Mouse (Mus musculus) megakaryocyte, embryonic 14.5 days (primary cell): Measurements from ENCODE around the gene 2810004N23Rik. TPM values are rescaled to one million over a fixed set of nuclear protein-coding genes. Genes with fewer than 3 reads are reported as not detected.
A peak's percentile ranks its signal among the peaks of the same experiment; 100 is the strongest.
"Not testable (repeated sequence)": the region's sequence is repeated elsewhere in the genome, so short reads cannot be mapped to it uniquely, and the experiment has no call there.

Source experiments
- H3K27me3 ChIP-seq: replicated peaks from 2 replicates; pipeline ENCODE3; 2012; ENCODE audit warnings: inconsistent platforms
- H3K36me3 ChIP-seq: replicated peaks from 2 replicates; pipeline ENCODE3; 2012; ENCODE audit warnings: low read length, inconsistent platforms, mixed read lengths
- H3K4me1 ChIP-seq: 2 replicates; pipeline ENCODE4 v1.6.1; 2012; ENCODE audit warnings: inconsistent platforms
- H3K4me3 ChIP-seq: replicated peaks from 2 replicates; pipeline ENCODE3; 2012; ENCODE audit warnings: moderate library complexity, mild to moderate bottlenecking, inconsistent platforms
- H3K9me3 ChIP-seq: 2 replicates; pipeline ENCODE4 v1.6.1; 2012; ENCODE audit warnings: inconsistent platforms
- FLI1 ChIP-seq: IDR thresholded peaks from 2 replicates; pipeline ENCODE4 v1.6.1; 2012; ENCODE audit warnings: low read length, inconsistent platforms, mixed read lengths
- GATA1 ChIP-seq: IDR thresholded peaks from 3 replicates; pipeline ENCODE4 v1.6.1; 2012; ENCODE audit warnings: mixed read lengths, low read length, inconsistent platforms, borderline replicate concordance
- polyA plus RNA-seq: library from polyadenylated mRNA; stranded (reverse); fragments of >175 nt; gene quantifications from 2 replicates; pipeline ENCODE4 v1.2.3, GENCODE M21; 2012; ENCODE audit warnings: low replicate concordance; ENCODE audit not compliant: insufficient read depth

2810004N23Rik gene
- polyA plus RNA-seq, 1 experiment: 25.4 TPM

DNA sequence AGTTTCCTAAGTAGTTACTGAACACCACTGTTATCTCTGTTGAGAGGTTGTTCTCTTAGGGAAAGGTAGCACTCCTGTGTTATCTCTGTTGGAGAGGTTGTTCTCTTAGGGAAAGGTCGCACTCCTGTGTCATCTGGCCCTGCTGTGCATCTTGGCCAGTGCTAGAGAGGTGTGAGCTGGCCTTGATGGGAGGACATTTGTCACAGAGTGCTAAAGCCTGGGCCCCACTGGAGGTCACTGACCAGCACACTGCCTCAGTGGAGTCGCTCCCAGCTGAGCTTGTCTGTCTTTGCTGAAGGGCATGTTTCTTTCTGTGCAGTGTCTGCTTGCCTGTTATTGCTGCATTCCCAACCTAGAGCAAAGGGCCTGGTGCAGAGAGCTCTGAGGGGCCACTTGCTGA is 4.2 kb upstream of the 2810004N23Rik start:
- Histone ChIP-seq H3K9me3 (no peaks in the 10 kb centered on the region), H3K4me3 (no peak overlapping the region), H3K36me3 (peaks cover 49% of the 10 kb centered on the region), H3K4me1 (peaks cover 80% of the 10 kb centered on the region), H3K27me3 (no peaks in the 10 kb centered on the region)
- TF ChIP-seq GATA1: no peak
- no peak for TF ChIP-seq FLI1

DNA sequence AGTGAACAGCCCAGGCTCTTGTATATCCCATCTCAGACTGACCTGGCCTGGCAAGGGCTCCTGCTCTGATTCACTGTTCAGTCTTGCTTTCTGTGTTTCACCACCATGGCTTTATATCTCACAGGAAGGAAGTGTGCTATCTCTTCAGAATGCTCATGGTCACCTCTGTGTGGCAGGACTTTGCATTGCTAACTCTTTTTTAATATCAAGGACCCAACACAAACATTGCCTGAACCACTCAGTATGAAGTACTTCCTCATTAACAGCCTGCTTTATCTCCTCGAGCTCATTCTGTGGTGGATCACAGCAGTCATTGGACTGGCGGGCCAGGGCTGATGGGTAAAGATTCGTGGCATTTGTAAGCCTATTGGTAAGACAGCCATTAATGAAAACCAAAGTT is 3.7 kb upstream of the 2810004N23Rik start:
- Histone ChIP-seq H3K4me1 (peaks cover 79% of the 10 kb centered on the region), H3K9me3 (no peaks in the 10 kb centered on the region), H3K36me3 (peaks cover 45% of the 10 kb centered on the region), H3K27me3 (no peaks in the 10 kb centered on the region), H3K4me3 (peak overlapping the region; percentile 54)
- TF ChIP-seq GATA1 (no peak), FLI1 (no peak)

DNA sequence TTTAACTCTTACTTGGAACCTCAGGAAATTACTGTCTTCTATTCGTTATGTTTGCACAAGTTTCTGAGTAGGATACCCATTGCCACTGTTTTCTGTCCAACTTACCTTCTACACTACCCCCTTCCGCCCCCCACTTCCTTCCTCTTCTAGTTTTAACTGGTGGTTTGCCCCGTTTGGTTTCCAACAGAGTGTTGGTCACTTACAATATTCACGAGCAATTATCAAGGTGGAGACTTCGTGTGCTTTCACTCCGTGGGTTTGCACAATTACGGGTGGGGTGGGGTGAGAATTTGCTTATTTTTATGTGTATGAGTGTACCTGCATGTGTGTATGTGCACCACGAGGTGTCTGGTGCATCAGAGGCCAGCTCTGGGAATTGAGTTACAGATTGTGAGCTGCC is 809 bp upstream of the 2810004N23Rik start:
- TF ChIP-seq FLI1 (no peak), GATA1 (no peak)
- H3K9me3 ChIP-seq: no peaks in the 10 kb centered on the region
- H3K36me3 ChIP-seq: peaks cover 38% of the 10 kb centered on the region
- no peaks in the 10 kb centered on the region for H3K27me3 ChIP-seq
- peaks cover 90% of the 10 kb centered on the region for H3K4me1 ChIP-seq
- H3K4me3 ChIP-seq: peak overlapping the region; percentile 99

DNA sequence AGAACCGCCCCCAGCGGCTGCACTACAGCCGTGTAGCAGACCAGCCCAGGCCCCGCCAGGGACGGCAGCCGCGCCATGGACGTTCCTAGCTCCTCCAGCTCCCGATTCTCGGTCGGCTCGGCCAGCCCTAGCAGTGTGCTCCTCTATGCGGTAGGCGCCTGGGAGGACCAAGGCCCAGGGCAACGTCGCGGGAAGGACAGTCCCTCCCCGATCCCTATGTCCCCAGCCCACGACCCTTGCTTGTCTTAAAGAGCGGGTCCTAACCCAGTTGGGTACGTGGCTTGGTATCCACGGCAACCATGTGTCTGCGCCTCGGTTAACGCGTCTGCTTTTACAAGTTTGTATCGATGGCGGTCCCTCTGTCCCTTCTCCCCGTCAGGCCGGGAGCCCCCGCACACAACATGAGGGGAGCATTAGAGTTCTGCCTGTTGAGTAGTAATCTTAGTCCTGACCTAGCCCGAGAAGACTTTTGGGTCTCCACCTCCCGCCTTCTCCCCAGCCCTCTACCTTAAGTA is 300 bp upstream of the 2810004N23Rik start:
- H3K27me3 ChIP-seq: no peaks in the 10 kb centered on the region
- H3K4me3 ChIP-seq: peak overlapping the region; percentile 99
- no peak for TF ChIP-seq FLI1
- TF ChIP-seq GATA1: no peak
- H3K36me3 ChIP-seq: peaks cover 39% of the 10 kb centered on the region
- no peaks in the 10 kb centered on the region for H3K9me3 ChIP-seq
- H3K4me1 ChIP-seq: peaks cover 90% of the 10 kb centered on the region

DNA sequence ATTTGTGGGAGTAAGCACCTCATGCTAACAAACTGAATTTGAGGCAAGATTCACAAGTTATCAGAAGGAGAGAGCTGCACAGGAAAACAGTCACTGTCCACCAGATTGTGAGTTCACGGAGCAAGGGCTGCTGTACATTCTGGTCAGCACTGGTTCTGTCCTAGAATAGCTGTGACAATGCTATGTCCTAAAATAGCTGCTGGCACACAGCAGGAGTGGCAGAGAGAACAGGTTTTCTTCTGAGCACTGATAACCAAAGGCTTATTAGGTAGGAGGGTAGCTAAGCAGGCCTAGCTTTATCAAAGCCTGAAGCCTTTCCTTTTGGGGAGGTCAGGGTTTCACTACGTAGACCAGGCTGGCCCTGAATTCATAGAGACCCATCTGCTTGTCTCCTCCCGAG is 2.7 kb downstream of the 2810004N23Rik start:
- Histone ChIP-seq H3K4me1 (peaks cover 85% of the 10 kb centered on the region), H3K9me3 (peaks cover 4% of the 10 kb centered on the region; the same call in 1 of the 2 replicates)

DNA sequence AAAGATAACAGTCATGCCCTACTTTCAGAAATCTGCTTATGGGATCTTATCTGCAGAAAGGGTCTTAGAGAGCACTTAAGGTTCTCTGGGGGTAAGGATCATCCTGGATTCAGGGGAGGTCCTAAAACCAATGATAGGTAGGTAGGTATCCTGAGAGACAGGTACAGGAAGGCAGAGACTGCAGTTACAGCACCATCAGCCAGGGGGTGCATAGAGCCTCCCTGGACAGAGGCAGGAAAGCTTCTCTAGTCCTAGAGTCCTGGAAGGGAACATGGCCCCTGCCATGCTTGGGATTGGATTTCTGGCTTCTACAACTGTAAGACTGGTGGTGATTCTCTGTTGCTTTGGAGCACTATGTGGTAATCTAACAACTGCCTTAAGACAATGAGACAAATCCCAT is 3.5 kb downstream of the 2810004N23Rik start:
- Histone ChIP-seq H3K4me3 (no peak overlapping the region), H3K9me3 (peaks cover 11% of the 10 kb centered on the region; the same call in 1 of the 2 replicates), H3K36me3 (peaks cover 61% of the 10 kb centered on the region), H3K4me1 (peaks cover 78% of the 10 kb centered on the region), H3K27me3 (no peaks in the 10 kb centered on the region)
- TF ChIP-seq FLI1: no peak
- TF ChIP-seq GATA1: no peak

More for the DNA sequence above, 2.7 kb downstream of the 2810004N23Rik start:
- no peaks in the 10 kb centered on the region for H3K27me3 ChIP-seq
- H3K4me3 ChIP-seq: peak overlapping the region; percentile 65
- H3K36me3 ChIP-seq: peaks cover 58% of the 10 kb centered on the region
- TF ChIP-seq GATA1: no peak
- TF ChIP-seq FLI1: no peak

DNA sequence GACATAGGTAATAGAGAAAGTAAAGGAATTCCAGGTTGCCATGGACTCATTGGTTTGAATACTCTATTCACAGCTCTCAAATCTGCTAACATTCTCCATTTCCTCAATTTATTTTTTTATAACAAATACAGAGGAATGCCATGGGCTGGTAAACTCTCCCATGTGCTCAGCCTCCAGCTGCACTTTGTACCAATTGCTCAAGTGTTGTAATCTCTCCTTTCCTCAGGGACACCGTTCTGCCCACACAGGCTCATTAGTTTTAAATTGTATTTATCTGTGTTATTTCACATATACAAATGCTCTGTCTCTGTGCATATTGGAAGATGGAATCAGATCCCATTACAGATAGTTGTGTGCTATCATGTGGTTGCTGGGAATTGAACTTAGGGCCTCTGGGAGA is 9.4 kb downstream of the 2810004N23Rik start:
- Histone ChIP-seq H3K9me3 (peaks cover 14% of the 10 kb centered on the region; the same call in 1 of the 2 replicates), H3K4me1 (peaks cover 29% of the 10 kb centered on the region), H3K4me3 (no peak overlapping the region), H3K36me3 (peaks cover 63% of the 10 kb centered on the region), H3K27me3 (no peaks in the 10 kb centered on the region)
- TF ChIP-seq GATA1: no peak
- TF ChIP-seq FLI1: no peak

DNA sequence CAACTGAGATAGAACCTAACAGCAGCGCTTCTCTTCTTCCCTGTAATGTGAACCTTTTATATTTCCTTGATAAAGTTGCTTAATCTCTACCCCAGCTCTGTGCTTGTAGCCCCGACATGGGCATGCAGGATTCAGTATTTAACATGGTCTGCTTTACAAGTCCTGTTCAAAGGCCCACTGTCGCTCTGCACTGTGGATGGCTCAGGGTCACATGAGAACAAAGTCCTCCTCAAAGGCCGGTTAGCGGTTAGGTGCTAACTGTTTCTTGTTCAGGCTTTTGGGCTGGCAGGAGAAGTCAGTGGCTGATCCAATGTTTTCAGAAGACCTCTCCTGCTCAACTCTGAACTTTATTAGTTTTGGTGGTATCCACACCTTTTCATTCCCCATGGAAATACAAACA is 17.3 kb downstream of the 2810004N23Rik start:
- H3K36me3 ChIP-seq: peaks cover 46% of the 10 kb centered on the region
- H3K4me3 ChIP-seq: no peak overlapping the region
- TF ChIP-seq FLI1: no peak
- no peak for TF ChIP-seq GATA1
- peaks cover 19% of the 10 kb centered on the region for H3K4me1 ChIP-seq
- no peaks in the 10 kb centered on the region for H3K27me3 ChIP-seq
- H3K9me3 ChIP-seq: no peaks in the 10 kb centered on the region

DNA sequence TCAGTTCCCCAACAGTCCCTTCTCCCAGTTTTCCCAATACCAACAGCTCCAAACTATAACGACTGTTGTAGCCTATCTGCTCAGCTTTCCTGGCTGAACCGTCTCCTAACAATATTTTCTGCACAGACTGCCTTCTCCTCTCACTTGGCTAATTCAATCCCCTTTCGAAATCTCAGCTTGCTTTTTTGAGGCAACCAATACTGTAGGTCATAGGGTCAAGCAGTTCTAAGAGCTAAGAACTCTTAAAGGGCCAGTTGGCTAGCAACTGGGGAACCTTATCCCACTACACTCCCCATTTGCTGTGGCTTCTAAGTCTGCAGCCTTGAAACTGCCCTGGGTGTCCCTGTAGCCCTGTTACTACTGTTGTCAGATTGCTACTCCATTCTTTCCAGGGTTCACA is 17.8 kb downstream of the 2810004N23Rik start:
- peaks cover 51% of the 10 kb centered on the region for H3K36me3 ChIP-seq
- no peaks in the 10 kb centered on the region for H3K9me3 ChIP-seq

DNA sequence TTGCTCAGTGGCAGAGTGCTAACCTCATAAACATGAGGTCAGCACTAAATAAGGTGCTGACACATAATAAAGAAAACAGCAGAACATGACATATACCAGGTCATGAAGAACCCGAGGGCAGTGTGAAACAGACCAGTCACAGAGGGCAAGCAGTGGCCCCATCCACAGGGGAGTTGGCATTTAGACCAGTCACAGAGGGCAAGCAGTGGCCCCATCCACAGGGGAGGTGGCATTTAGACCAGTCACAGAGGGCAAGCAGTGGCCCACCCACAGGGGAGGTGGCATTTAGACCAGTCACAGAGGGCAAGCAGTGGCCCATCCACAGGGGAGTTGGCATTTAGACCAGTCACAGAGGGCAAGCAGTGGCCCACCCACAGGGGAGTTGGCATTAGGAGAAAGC is 20.0 kb downstream of the 2810004N23Rik start:
- not testable (repeated sequence) for H3K27me3 ChIP-seq, H3K4me3 ChIP-seq, H3K9me3 ChIP-seq
- Histone ChIP-seq H3K4me1 (peaks cover 28% of the 10 kb centered on the region), H3K36me3 (peaks cover 73% of the 10 kb centered on the region)

More for the DNA sequence above, 17.8 kb downstream of the 2810004N23Rik start:
- no peak for TF ChIP-seq GATA1
- TF ChIP-seq FLI1: no peak
- peaks cover 19% of the 10 kb centered on the region for H3K4me1 ChIP-seq
- no peaks in the 10 kb centered on the region for H3K27me3 ChIP-seq
- no peak overlapping the region for H3K4me3 ChIP-seq

DNA sequence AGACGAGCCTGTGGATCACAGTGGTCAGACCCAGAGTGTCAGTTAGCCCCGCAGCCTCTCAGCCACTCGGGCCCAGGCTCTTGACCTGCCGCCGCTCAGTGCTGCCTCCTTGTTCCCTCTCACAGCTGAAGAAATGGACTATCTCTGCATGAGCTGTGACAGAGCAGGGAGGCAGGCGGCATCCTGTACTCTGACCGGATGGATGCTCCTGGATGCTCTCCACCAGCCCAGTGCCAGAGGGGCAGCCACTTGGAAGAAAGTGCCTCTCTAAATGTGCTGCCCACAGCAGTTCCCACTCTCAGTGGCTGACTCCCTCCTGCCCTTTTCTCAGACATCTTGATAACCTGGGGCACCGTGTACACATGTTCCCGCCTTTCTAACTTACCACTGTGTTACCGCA is 21.1 kb downstream of the 2810004N23Rik start:
- TF ChIP-seq GATA1: no peak
- TF ChIP-seq FLI1: no peak
- no peaks in the 10 kb centered on the region for H3K27me3 ChIP-seq
- peaks cover 34% of the 10 kb centered on the region for H3K4me1 ChIP-seq
- H3K9me3 ChIP-seq: no peaks in the 10 kb centered on the region
- no peak overlapping the region for H3K4me3 ChIP-seq
- peaks cover 78% of the 10 kb centered on the region for H3K36me3 ChIP-seq
